Mouse (Mus musculus): ENCODE measurements around the gene Optn. TPM values are rescaled to one million over a fixed set of nuclear protein-coding genes. Genes with fewer than 3 reads are reported as not detected.

Optn gene
- total RNA-seq, 2 experiments from 2014 or later: 66.8 to 73.0 TPM

DNA sequence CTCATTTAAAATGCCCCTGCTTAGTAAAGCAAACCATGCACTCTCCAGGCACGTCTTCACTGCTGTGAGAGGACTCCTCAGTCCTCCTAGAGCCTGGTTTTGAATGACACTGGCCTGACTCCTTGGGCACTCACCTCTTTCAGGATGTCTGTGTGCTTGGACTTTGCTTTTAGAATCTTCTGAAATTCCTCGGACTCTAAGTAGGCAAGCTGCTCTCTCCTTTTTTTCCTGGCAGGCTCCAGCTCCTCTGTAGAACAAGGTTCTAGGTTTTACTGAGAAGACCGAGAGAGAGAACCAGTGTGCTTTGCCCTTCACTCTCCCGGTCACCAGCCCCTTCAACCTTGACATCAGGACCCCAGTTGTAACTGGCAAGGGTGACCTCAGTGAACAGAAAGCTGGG lies 69.4 kb downstream of the Optn start:
- no peak for DNase-seq
- intact Hi-C loops (cut with DNase I): no loop called here

DNA sequence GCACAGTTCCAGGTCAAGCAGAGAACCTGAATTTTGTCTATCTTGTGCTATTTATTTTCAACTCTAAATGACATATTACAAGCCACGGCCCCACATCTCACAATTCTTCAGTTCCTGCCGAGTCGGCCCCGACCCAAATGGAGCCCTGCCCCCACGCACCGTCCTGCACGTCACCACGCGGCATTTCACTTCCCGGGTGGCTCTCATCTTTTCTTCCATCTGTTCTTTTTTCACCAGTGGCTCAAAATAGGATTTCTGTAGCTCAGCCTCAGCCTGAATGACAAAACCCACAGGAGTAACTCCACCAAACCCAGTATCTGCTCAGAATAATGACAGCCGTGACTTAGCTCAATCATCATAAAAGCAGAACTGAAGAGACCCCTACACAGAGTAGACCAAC lies 70.3 kb downstream of the Optn start:
- DNase-seq: no peak
- intact Hi-C loops (cut with DNase I): no loop called here

DNA sequence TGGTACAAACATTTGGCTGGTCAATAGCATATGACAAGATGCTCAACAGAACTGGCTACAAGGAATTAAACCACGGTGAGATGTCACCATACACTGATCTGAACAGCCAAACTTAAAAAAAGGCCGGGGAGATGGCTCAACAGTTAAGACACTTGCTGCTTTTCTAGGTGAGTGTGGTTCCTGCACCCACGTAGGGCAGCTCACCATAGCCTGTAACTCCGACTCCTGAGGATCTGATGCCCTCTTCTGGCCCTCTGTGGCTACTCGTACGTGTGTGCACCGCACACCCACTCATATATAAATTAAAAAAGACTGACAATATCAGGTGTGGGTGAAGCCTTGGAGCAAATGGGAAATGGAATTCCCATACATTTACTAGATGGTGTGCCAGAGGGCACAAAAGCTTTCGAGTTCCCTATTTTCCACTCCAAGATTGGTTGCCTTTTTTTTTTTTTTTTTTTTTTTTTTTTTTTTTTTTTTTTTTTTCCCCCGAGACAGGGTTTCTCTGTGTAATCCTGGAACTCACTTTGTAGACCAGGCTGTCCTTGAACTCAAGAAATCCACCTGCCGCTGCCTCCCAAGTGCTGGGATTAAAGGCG lies 74.9 kb downstream of the Optn start:
- no peak for DNase-seq
- intact Hi-C loops (cut with DNase I): no loop called here

- intact Hi-C loops (cut with DNase I): no loop called here
- DNase-seq: no peak
Measured at GRCm38 (mm10) chr2:4987388-4988180, 76.3 kb downstream of the Optn start.

DNA sequence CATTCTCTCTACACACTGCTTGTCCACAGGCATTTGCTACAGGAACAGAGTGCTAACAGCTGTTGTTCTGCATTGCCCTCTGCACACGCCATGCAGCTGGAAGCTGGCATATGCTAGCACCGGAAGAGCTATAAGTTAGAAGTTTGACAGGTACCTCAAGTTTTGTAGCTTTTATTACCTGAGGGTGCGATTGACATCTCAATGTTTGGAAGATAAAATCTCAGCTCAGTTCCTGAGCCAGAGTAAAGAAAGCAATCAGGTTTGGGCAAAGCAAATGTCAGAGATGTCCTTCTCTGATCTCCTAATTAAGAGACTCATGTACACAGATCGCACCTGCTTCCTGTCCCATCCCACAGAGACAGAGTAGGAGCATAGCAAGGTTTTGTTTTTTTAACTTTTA lies 77.1 kb downstream of the Optn start:
- intact Hi-C loops (cut with DNase I): no loop called here
- DNase-seq: no peak

- DNase-seq: no peak
- intact Hi-C loops (cut with DNase I): no loop called here
Measured at GRCm38 (mm10) chr2:4985000-4985399, 78.9 kb downstream of the Optn start.

- intact Hi-C loops (cut with DNase I): no loop called here
- DNase-seq: no peak
Measured at GRCm38 (mm10) chr2:4983987-4984386, 79.9 kb downstream of the Optn start.

GRCm38 (mm10) chr2:4978091-4978490 lies 85.8 kb downstream of the Optn start:
- DNase-seq: no peak
- intact Hi-C loops (cut with DNase I): no loop called here

GRCm38 (mm10) chr2:4975807-4976206 lies 88.0 kb downstream of the Optn start, which contains the start of gene Ucma:
Gene Ucma, plus strand, starts transcription at chr2:4976122.
- intact Hi-C loops (cut with DNase I): no loop called here
- DNase-seq: no peak

Other genes with a start within 250 kb of the Optn start
- gene Sephs1, start 182.5 kb downstream of the Optn start, total RNA-seq (2021): 10 to 100 TPM; 16.3 to 16.8 TPM
- 100 to 1,000 TPM; 175 to 183 TPM for gene Phyh, start 145.0 kb downstream of the Optn start, total RNA-seq (2021)
- not detected for gene Ucma, start 87.9 kb downstream of the Optn start, total RNA-seq (2021)
- under 1 TPM in 1 of 2 experiments, not detected in 1; 0.74 TPM for gene Mcm10, start 51.3 kb downstream of the Optn start, total RNA-seq (2021)
- 1 to 10 TPM; 4.7 to 5.9 TPM for gene Ccdc3, start 73.7 kb upstream of the Optn start, total RNA-seq (2021)

Data from gastrocnemius, postnatal 36 days (tissue).